Mouse (Mus musculus) ES-Bruce4 (cell line): ENCODE measurements around the gene Ttc7b. TPM values are rescaled to one million over a fixed set of nuclear protein-coding genes. Genes with fewer than 3 reads are reported as not detected.

Experiments
- H3K27ac ChIP-seq: 2 replicates; pipeline ENCODE4 v1.5.1; 2012; ENCODE audit warnings: low read length, inconsistent platforms; ENCODE audit not compliant: insufficient read depth
- H3K27me3 ChIP-seq: 2 replicates; pipeline ENCODE4 v1.6.1; 2012; ENCODE audit warnings: mild to moderate bottlenecking, low read length, inconsistent platforms; ENCODE audit not compliant: control insufficient read depth, poor library complexity, insufficient read depth, severe bottlenecking
- H3K36me3 ChIP-seq: 2 replicates; pipeline ENCODE4 v1.6.1; 2012; ENCODE audit warnings: inconsistent platforms, mild to moderate bottlenecking, low read length, moderate library complexity; ENCODE audit not compliant: control insufficient read depth, poor library complexity, insufficient read depth, severe bottlenecking
- H3K4me1 ChIP-seq: one replicate; pipeline ENCODE4 v1.8.1; 2011; ENCODE audit warnings: low read length; ENCODE audit not compliant: control insufficient read depth, insufficient read depth
- H3K4me3 ChIP-seq: 2 replicates; pipeline ENCODE4 v1.5.1; 2011; ENCODE audit warnings: low read depth, mild to moderate bottlenecking, low read length
- H3K9ac ChIP-seq: 2 replicates; pipeline ENCODE4 v1.6.1; 2012; ENCODE audit warnings: low read depth, mild to moderate bottlenecking, inconsistent platforms; ENCODE audit not compliant: poor library complexity, severe bottlenecking
- H3K9me3 ChIP-seq: replicated peaks from 2 replicates; pipeline ENCODE4 v1.6.1; 2012; ENCODE audit warnings: mild to moderate bottlenecking, low read length, inconsistent platforms; ENCODE audit not compliant: control insufficient read depth, poor library complexity, insufficient read depth, severe bottlenecking
- CTCF ChIP-seq: IDR thresholded peaks from one replicate; pipeline ENCODE4 v1.8.1; 2011; ENCODE audit warnings: low read depth, low read length
- EP300 ChIP-seq: IDR thresholded peaks from 2 replicates; pipeline ENCODE4 v1.6.1; 2011; ENCODE audit warnings: low read depth, low read length; ENCODE audit not compliant: insufficient read depth
- POLR2A ChIP-seq: IDR thresholded peaks from one replicate; pipeline ENCODE4 v1.8.1; 2011; ENCODE audit warnings: low read length; ENCODE audit not compliant: insufficient read depth
- polyA plus RNA-seq: library from polyadenylated mRNA; stranded (reverse); fragments of >200 nt; gene quantifications from 2 replicates; pipeline ENCODE4 v1.2.4, GENCODE M21; 2011; ENCODE audit warnings: low read depth; ENCODE audit not compliant: missing spikeins, insufficient read depth, insufficient read length

The Ttc7b gene
- polyA plus RNA-seq, 1 experiment, result 61.1 TPM

GRCm38 (mm10) chr12:100389878-100390710 is 130.5 kb downstream of the Ttc7b start:
- H3K27me3 ChIP-seq, result no peaks in the 10 kb centered on the region
- no peaks in the 10 kb centered on the region; the same call in none of the 2 replicates for H3K36me3 ChIP-seq
- H3K27ac ChIP-seq, result no peak overlapping the region
- H3K4me3 ChIP-seq, result no peak overlapping the region
- no peak overlapping the region for H3K9ac ChIP-seq
- no peaks in the 10 kb centered on the region for H3K9me3 ChIP-seq
- H3K4me1 ChIP-seq, result no peaks in the 10 kb centered on the region
- TF ChIP-seq EP300, result no peak
- TF ChIP-seq CTCF, result no peak
- TF ChIP-seq POLR2A, result no peak

DNA sequence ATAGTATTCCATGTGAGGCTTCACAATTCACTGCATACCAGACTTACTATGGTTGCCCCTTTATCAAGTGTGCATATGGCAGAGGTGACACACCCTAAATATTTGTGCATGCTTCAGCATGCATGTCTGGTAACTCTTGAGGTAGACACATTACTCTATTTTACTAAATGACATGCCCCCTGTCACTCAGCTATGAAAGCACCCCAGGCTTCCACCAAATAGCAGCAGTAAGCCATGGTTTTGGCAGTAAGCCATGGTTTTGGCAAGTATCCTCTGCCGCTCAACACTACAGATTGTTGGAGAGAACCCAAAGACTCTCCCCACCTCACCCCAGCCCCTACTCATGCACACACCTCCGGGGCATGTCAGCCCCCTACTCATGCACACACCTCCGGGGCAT is 134.4 kb downstream of the Ttc7b start:
- no peak overlapping the region for H3K27ac ChIP-seq
- H3K4me3 ChIP-seq, result no peak overlapping the region
- TF ChIP-seq POLR2A, result no peak
- peaks cover 5% of the 10 kb centered on the region; the same call in 1 of the 2 replicates for H3K36me3 ChIP-seq
- H3K9me3 ChIP-seq, result no peaks in the 10 kb centered on the region
- H3K27me3 ChIP-seq, result no peaks in the 10 kb centered on the region
- no peak overlapping the region for H3K9ac ChIP-seq
- no peaks in the 10 kb centered on the region for H3K4me1 ChIP-seq

DNA sequence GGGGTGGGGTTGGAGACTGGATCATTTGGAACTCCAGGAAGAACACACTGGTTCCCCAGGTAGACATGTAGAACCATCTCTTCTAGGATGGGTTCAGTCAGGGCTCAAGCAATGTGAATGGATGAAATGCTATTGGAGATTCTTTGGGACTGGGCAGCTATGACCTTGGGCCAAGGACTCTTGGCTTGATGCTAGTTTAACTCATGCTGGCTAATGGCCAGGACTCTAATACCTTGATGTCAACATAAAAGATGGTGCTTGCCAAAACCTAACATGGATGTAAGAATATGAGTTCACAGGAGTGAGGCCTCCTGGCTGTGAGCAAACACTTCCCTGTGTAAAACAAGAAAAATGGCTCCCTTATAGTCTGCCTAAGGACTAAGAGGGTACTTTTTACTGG is 138.1 kb downstream of the Ttc7b start:
- no peaks in the 10 kb centered on the region for H3K4me1 ChIP-seq
- H3K9me3 ChIP-seq, result no peaks in the 10 kb centered on the region
- H3K36me3 ChIP-seq, result peaks cover 5% of the 10 kb centered on the region; the same call in 1 of the 2 replicates
- no peak overlapping the region for H3K9ac ChIP-seq
- no peak overlapping the region for H3K27ac ChIP-seq
- H3K27me3 ChIP-seq, result no peaks in the 10 kb centered on the region
- TF ChIP-seq EP300 (no peak), POLR2A (no peak), CTCF (no peak)
- no peak overlapping the region for H3K4me3 ChIP-seq

- no peak overlapping the region for H3K9ac ChIP-seq
- no peaks in the 10 kb centered on the region for H3K9me3 ChIP-seq
- TF ChIP-seq EP300, result no peak
- no peaks in the 10 kb centered on the region for H3K27me3 ChIP-seq
- no peak overlapping the region for H3K4me3 ChIP-seq
- no peak overlapping the region for H3K27ac ChIP-seq
- H3K36me3 ChIP-seq, result peaks cover 5% of the 10 kb centered on the region; the same call in 1 of the 2 replicates
- H3K4me1 ChIP-seq, result no peaks in the 10 kb centered on the region
These were observed 138.7 kb downstream of the Ttc7b start for GRCm38 (mm10) chr12:100381941-100382340.

DNA sequence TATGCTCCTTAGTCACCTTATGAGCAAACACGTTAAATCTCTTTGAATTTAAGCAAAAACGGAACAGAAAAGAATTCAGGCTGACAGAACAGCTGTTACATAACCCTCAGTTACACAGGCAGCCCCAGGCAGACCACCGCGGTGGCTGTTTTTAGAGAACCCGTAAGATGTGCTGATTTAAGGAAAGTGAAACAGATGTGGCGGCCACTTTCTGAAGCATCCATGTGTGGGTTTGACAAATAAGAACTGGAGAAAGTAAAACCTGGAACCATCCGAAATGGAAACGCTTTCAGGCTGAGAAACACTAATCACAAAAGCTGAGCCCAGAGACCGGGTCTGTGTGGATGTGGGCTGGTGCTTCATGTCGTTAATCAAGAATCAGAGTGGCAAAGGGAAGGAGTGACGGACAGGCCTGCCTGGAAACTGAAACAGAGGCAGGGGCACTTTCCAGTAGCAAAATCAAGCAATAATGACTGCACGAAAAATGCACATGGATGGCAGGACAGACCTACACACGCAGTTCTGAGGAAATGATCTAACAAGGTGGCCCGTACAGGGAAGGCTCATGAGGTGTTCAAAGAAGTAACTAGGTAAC is 139.8 kb downstream of the Ttc7b start:
- no peaks in the 10 kb centered on the region for H3K4me1 ChIP-seq
- no peak overlapping the region for H3K9ac ChIP-seq
- H3K27ac ChIP-seq, result no peak overlapping the region
- H3K4me3 ChIP-seq, result no peak overlapping the region
- H3K9me3 ChIP-seq, result no peaks in the 10 kb centered on the region
- H3K27me3 ChIP-seq, result no peaks in the 10 kb centered on the region
- TF ChIP-seq CTCF, result no peak
- TF ChIP-seq POLR2A, result no peak
- no peak for TF ChIP-seq EP300
- H3K36me3 ChIP-seq, result peaks cover 5% of the 10 kb centered on the region; the same call in 1 of the 2 replicates

- H3K27me3 ChIP-seq, result no peaks in the 10 kb centered on the region
- no peak overlapping the region for H3K27ac ChIP-seq
- H3K4me1 ChIP-seq, result no peaks in the 10 kb centered on the region
- H3K9ac ChIP-seq, result no peak overlapping the region
- no peaks in the 10 kb centered on the region for H3K9me3 ChIP-seq
- TF ChIP-seq EP300 (no peak), CTCF (no peak), POLR2A (no peak)
- peaks cover 5% of the 10 kb centered on the region; the same call in 1 of the 2 replicates for H3K36me3 ChIP-seq
- H3K4me3 ChIP-seq, result no peak overlapping the region
These were observed 140.8 kb downstream of the Ttc7b start for GRCm38 (mm10) chr12:100379833-100380232.
